Mouse (Mus musculus): ENCODE data around the gene Rgs11.

- TF ChIP-seq CTCF (IDR thresholded peaks at IDR 0.05; ENCODE audit: borderline replicate concordance, control insufficient read depth, extremely low read depth, insufficient read depth, low read length, poor library complexity) (no peak), POLR2A (IDR thresholded peaks at IDR 0.05; ENCODE audit: control insufficient read depth, extremely low read depth, insufficient read depth, low read length, poor library complexity) (no peak)
These were observed 52.6 kb downstream of the Rgs11 start for GRCm38 (mm10) chr17:26255313-26255712.

Data from thymus, adult 2 months (tissue).